Comparison of ENCODE assay signal across 14 mouse cellular contexts in genomic region chr9:116802602-116803001, GRCm38 (mm10).
DNase-seq lines count a peak whose midpoint lies in the region; ATAC-seq and TF ChIP-seq lines count a peak whose summit lies in the region.
"Had no signal": no experiment of that assay in that cellular context is flagged by ENCODE, and none has a peak within 500 bp of the region (broad histone marks: within the 10 kb centered on the region; RNA-seq: fewer than 3 reads in every experiment).

No protein-coding gene starts in this region.

- H3K27ac ChIP-seq in kidney, postnatal 0 days, result no peak overlapping the region
- H3K27ac ChIP-seq: embryonic facial prominence, embryonic 15.5 days; liver, embryonic 14.5 days; midbrain, embryonic 12.5 days had no signal

- 64% methylated on average over 7 of the region's 7 CpGs for WGBS in kidney, postnatal 0 days

- no peak overlapping the region for H3K4me2 ChIP-seq in kidney, postnatal 0 days (ENCODE audit: low read length)
- H3K4me2 ChIP-seq: embryonic facial prominence, embryonic 15.5 days; midbrain, embryonic 12.5 days; neural tube, embryonic 15.5 days had no signal

- DNase-seq in cerebellum, postnatal 14 days, result peak; percentile 18 to 32
- no peak for DNase-seq in cerebellum, postnatal 25 days
- no peak for DNase-seq in kidney, postnatal 0 days (ENCODE audit: low spot score)
- DNase-seq in kidney, adult 11 months, result no peak
- DNase-seq in right cerebral cortex, adult 18-20 months, result peak; percentile 12
- DNase-seq in right cerebral cortex, postnatal 36 days (ENCODE audit: low spot score in 2 of 2), result no peak
- DNase-seq in heart, postnatal 4 days, result peak; percentile 30
- DNase-seq in thymus, postnatal 25 days, result no peak
- DNase-seq: cerebellum, adult 18-20 months; thymus, adult 2 months had no signal

- no peaks in the 10 kb centered on the region for H3K9me3 ChIP-seq in kidney, postnatal 0 days (replicated peaks; ENCODE audit: low read length)
- H3K9me3 ChIP-seq: embryonic facial prominence, embryonic 15.5 days; midbrain, embryonic 12.5 days; neural tube, embryonic 15.5 days had no signal

- no peaks in the 10 kb centered on the region for H3K27me3 ChIP-seq in kidney, postnatal 0 days (ENCODE audit: insufficient read depth, low read length)
- H3K27me3 ChIP-seq: embryonic facial prominence, embryonic 15.5 days; neural tube, embryonic 15.5 days had no signal

- peak; percentile 45; the same call in 1 of the 2 replicates for TF ChIP-seq CTCF in kidney, postnatal 0 days (IDR thresholded peaks at IDR 0.05; ENCODE audit: low read depth)

- H3K9ac ChIP-seq in kidney, postnatal 0 days (ENCODE audit: low read depth, low read length), result no peak overlapping the region
- H3K9ac ChIP-seq: embryonic facial prominence, embryonic 15.5 days; liver, embryonic 14.5 days; midbrain, embryonic 12.5 days; neural tube, embryonic 15.5 days had no signal

- no peaks in the 10 kb centered on the region for H3K36me3 ChIP-seq in kidney, postnatal 0 days (ENCODE audit: insufficient read depth, low read length)
- H3K36me3 ChIP-seq: midbrain, embryonic 12.5 days; neural tube, embryonic 15.5 days had no signal

- H3K4me1 ChIP-seq in kidney, postnatal 0 days (replicated peaks; ENCODE audit: insufficient read depth, low read length), result no peaks in the 10 kb centered on the region

- no peak overlapping the region for H3K4me3 ChIP-seq in kidney, postnatal 0 days (replicated peaks; ENCODE audit: low read depth, low read length)
- H3K4me3 ChIP-seq: embryonic facial prominence, embryonic 15.5 days; midbrain, embryonic 12.5 days; neural tube, embryonic 15.5 days had no signal

- ATAC-seq in kidney, postnatal 0 days (replicated peaks; ENCODE audit: low FRiP score, low read depth), result no peak

Comparison
In these comparisons a context has a peak if more than half of its experiments do, and no peak if none do; other contexts are left out.
1. DNase-seq: peak in cerebellum, postnatal 14 days (2 of 2), right cerebral cortex, adult 18-20 months (single experiment) and heart, postnatal 4 days (single experiment); none in cerebellum, postnatal 25 days (0 of 2), kidney, postnatal 0 days (single experiment), kidney, adult 11 months (single experiment), right cerebral cortex, postnatal 36 days (0 of 2) and thymus, postnatal 25 days (single experiment).